Mouse (Mus musculus): ENCODE data around the gene Gpr183. TPM values are rescaled to one million over a fixed set of nuclear protein-coding genes. Genes with fewer than 3 reads are reported as not detected.

Gene Gpr183
- polyA plus RNA-seq, 1 experiment from 2014 or later: 3.0 TPM

DNA sequence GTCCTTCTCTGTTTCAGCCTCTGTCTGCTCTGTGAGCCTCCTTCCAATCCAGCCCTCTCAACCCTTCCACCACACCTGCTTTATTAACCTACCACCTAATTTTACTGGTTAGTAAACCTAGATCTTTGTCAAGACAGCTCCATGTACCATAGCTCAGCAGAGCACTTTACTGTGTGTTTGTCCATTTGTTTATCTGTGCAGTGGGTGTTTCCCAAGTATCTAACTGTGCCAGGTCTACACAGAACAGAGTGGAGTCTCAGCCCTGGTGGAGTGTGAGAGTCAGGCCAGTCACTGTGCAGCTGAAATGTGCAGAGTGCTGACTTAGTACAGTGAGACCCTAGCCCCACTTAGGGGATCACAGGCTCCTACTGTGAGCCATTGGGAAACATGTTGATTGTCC is 38.8 kb upstream of the Gpr183 start:
- Histone ChIP-seq H3K9me3 (ENCODE audit: control insufficient read depth, low read length) (no peaks in the 10 kb centered on the region), H3K9ac (ENCODE audit: low read length) (no peak overlapping the region), H3K36me3 (ENCODE audit: control insufficient read depth, insufficient read depth, low read length) (0 out of 2 replicates have a peak, but pooled peaks cover under 1% of the 10 kb centered on the region), H3K4me1 (ENCODE audit: control insufficient read depth, insufficient read depth, low read length) (no peaks in the 10 kb centered on the region), H3K4me3 (ENCODE audit: low read depth, low read length) (no peak overlapping the region), H3K27me3 (ENCODE audit: control insufficient read depth, insufficient read depth, low read length) (no peaks in the 10 kb centered on the region), H3K4me2 (ENCODE audit: low read depth, severe bottlenecking) (no peak overlapping the region), H3K27ac (replicated peaks; ENCODE audit: low read depth, low read length) (no peak overlapping the region)
- DNase-seq (ENCODE audit: low spot score) (no peak), ATAC-seq (ENCODE audit: insufficient number of reproducible peaks, low FRiP score, low TSS enrichment, low read depth) (no peak)

DNA sequence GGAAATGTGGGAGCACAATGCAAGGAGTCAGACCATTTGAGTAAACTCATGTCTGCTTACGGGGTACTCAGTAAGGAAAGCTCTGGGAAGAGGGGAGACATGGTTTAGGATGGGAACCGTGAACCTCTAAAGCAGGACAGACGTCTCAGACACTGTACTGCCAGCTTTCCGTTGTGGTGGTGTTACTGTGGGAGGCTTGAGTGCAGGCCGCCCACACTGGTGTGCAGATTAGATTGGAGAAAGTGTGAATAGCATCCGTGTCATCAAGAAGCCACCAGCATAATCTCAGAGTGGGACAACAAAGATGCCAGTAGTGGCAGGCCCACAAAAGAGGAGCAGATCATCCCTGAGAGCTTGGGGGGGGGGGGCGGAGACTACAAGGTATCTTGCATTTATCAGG is 37.2 kb upstream of the Gpr183 start:
- ATAC-seq (ENCODE audit: insufficient number of reproducible peaks, low FRiP score, low TSS enrichment, low read depth): no peak
- Histone ChIP-seq H3K9me3 (ENCODE audit: control insufficient read depth, low read length) (no peaks in the 10 kb centered on the region), H3K4me1 (ENCODE audit: control insufficient read depth, insufficient read depth, low read length) (no peaks in the 10 kb centered on the region), H3K4me3 (ENCODE audit: low read depth, low read length) (no peak overlapping the region), H3K4me2 (ENCODE audit: low read depth, severe bottlenecking) (no peak overlapping the region), H3K27me3 (ENCODE audit: control insufficient read depth, insufficient read depth, low read length) (no peaks in the 10 kb centered on the region), H3K9ac (ENCODE audit: low read length) (no peak overlapping the region), H3K36me3 (ENCODE audit: control insufficient read depth, insufficient read depth, low read length) (no peaks in the 10 kb centered on the region), H3K27ac (replicated peaks; ENCODE audit: low read depth, low read length) (no peak overlapping the region)
- DNase-seq (ENCODE audit: low spot score): no peak
- 94% methylated on average over 7 of the region's 7 CpGs for WGBS

DNA sequence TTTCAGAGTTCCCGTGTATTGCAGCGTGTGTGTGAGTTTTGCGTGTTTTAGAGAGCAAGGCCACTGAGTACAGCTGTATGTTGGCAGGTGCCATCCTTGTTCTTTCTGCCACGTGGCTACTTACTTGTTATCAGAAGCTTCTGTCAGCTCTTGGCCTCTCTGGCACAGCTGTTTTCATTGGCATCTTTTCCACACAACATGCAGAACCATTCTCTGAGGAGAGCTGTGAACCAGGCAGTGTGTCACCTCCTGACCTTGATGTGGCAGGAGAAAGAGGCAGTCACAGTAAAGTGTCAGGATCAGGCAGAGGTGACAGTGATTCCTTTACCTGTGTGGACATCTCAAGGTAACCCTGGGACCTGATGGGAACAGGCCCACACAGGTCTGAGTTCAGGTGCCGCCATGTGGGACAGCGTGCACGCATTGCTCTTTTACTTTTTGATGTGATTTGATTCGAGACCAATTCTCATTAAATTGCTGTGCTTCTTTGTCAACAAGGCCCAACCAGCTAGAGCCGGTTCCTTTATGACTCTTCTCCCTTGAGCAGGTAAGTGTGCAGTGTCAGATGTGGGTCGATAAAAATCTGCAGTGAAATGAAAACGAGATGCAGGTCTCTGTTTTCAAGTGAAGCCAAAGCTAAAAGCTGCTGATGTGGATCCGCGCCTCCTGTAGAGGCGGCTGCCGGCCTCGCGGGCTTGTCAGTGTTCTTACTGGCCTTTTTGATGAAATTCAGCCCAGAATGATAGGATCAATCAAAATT is 35.5 kb upstream of the Gpr183 start:
- WGBS: 94% methylated on average over 17 of the region's 17 CpGs
- no peak overlapping the region for H3K27ac ChIP-seq (replicated peaks; ENCODE audit: low read depth, low read length)
- ATAC-seq (ENCODE audit: insufficient number of reproducible peaks, low FRiP score, low TSS enrichment, low read depth): no peak
- no peak overlapping the region for H3K4me2 ChIP-seq (ENCODE audit: low read depth, severe bottlenecking)
- no peaks in the 10 kb centered on the region for H3K9me3 ChIP-seq (ENCODE audit: control insufficient read depth, low read length)
- no peaks in the 10 kb centered on the region for H3K4me1 ChIP-seq (ENCODE audit: control insufficient read depth, insufficient read depth, low read length)
- no peaks in the 10 kb centered on the region for H3K36me3 ChIP-seq (ENCODE audit: control insufficient read depth, insufficient read depth, low read length)
- no peak overlapping the region for H3K9ac ChIP-seq (ENCODE audit: low read length)
- H3K4me3 ChIP-seq (ENCODE audit: low read depth, low read length): no peak overlapping the region
- no peaks in the 10 kb centered on the region for H3K27me3 ChIP-seq (ENCODE audit: control insufficient read depth, insufficient read depth, low read length)
- no peak for DNase-seq (ENCODE audit: low spot score)

DNA sequence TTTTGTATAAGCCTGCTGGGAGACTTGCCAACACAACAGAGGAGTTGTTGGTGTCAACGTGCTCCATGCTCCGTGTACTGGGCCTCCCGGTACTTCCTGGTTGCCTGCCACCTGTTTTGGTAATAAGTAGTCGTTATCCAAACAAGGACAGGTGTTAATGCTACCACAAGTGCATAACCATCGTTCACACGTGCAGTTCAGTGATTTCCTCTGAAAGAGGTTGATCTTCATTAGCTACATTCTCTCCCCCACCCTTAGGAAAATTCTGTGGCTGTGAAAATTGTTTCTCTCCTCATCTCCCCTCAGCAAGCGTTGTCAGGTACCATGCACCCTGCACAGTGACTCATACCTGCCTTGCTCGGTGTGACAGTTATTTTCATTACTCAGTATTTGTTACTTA is 34.5 kb upstream of the Gpr183 start:
- Histone ChIP-seq H3K9ac (ENCODE audit: low read length) (no peak overlapping the region), H3K4me1 (ENCODE audit: control insufficient read depth, insufficient read depth, low read length) (no peaks in the 10 kb centered on the region), H3K27ac (replicated peaks; ENCODE audit: low read depth, low read length) (no peak overlapping the region), H3K4me2 (ENCODE audit: low read depth, severe bottlenecking) (no peak overlapping the region), H3K27me3 (ENCODE audit: control insufficient read depth, insufficient read depth, low read length) (no peaks in the 10 kb centered on the region), H3K36me3 (ENCODE audit: control insufficient read depth, insufficient read depth, low read length) (no peaks in the 10 kb centered on the region; the same call in 1 of the 2 replicates), H3K9me3 (ENCODE audit: control insufficient read depth, low read length) (no peaks in the 10 kb centered on the region), H3K4me3 (ENCODE audit: low read depth, low read length) (no peak overlapping the region)
- ATAC-seq (ENCODE audit: insufficient number of reproducible peaks, low FRiP score, low TSS enrichment, low read depth): no peak
- 79% methylated on average over 8 of the region's 8 CpGs for WGBS
- DNase-seq (ENCODE audit: low spot score): no peak

DNA sequence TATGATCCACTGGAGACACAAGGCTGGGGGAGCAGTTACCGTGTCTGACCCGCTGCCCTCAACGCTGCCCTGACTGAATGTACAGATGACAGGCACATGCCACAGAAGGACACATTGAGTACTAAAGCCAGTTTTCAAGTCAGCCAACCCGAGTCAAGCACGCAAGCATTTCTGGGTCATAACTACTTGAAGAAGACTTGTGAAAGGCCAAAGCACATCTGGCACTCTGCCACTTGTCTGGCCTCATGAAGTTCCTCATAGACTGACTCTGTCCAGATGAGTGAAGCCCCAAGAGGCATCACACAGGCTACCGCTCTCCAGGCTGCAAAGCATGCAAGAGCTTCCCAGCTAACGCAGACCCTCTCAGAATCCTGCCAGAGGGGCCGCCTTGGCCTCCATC is 31.8 kb upstream of the Gpr183 start:
- Histone ChIP-seq H3K4me2 (ENCODE audit: low read depth, severe bottlenecking) (no peak overlapping the region), H3K4me1 (ENCODE audit: control insufficient read depth, insufficient read depth, low read length) (no peaks in the 10 kb centered on the region), H3K4me3 (ENCODE audit: low read depth, low read length) (no peak overlapping the region), H3K27me3 (ENCODE audit: control insufficient read depth, insufficient read depth, low read length) (no peaks in the 10 kb centered on the region), H3K9me3 (ENCODE audit: control insufficient read depth, low read length) (no peaks in the 10 kb centered on the region), H3K36me3 (ENCODE audit: control insufficient read depth, insufficient read depth, low read length) (no peaks in the 10 kb centered on the region; the same call in 1 of the 2 replicates), H3K9ac (ENCODE audit: low read length) (no peak overlapping the region), H3K27ac (replicated peaks; ENCODE audit: low read depth, low read length) (no peak overlapping the region)
- DNase-seq (ENCODE audit: low spot score): no peak
- 94% methylated on average over 8 of the region's 8 CpGs for WGBS
- no peak for ATAC-seq (ENCODE audit: insufficient number of reproducible peaks, low FRiP score, low TSS enrichment, low read depth)

DNA sequence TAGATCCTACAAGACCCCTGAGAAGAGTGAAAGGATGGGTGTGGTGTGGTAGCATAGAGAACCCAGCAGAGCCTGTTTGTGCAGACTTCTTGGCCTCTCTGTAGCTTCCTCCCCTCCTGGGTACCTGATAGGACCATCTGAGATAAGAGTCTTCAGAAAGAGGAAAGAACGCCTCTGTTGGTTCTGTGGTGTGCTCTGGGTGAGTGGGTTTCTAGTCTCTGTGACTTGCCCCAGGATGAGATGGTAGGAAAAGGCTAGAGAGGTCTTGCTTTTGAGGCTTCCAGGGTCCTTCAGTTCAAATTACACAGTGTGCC is 30.5 kb upstream of the Gpr183 start:
- no peak overlapping the region for H3K4me3 ChIP-seq (ENCODE audit: low read depth, low read length)
- no peaks in the 10 kb centered on the region; the same call in 1 of the 2 replicates for H3K36me3 ChIP-seq (ENCODE audit: control insufficient read depth, insufficient read depth, low read length)
- 86% methylated on average over 1 of the region's 1 CpGs for WGBS

DNA sequence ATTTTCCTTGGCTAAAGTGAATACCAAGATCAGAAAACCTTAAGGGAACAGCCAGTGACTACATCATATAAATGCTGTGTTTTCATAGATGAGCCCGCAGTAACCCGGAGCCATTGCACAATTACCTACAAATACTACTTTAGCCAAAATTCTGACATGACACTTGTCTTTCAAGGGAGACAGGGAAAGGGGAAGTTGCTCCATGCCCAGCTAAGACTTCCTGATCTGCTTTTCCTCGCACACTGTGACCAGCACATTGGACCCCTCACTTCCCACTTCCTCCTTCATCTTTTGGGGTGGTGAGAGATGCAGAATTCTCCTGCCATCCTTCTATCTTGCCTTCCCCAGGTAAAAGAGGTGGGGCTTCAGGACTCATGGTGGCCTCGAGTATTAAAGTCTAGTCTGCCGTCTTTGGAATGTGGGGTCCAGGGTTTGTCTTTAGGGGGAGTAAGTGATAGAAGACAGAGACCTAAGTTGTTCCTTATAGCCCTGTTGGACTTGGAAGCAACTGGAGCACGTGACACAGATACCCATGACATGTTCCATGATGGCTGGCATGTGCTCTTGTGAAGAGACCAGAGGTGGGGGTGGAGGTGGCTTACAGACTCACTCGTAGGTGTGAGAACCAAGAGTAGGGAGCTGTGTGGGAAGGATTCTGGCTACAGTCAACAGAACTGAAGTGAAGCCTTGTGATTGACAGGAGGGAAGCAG is 30.0 kb upstream of the Gpr183 start:
- no peak overlapping the region for H3K27ac ChIP-seq (replicated peaks; ENCODE audit: low read depth, low read length)
- no peak overlapping the region for H3K4me3 ChIP-seq (ENCODE audit: low read depth, low read length)
- no peaks in the 10 kb centered on the region for H3K9me3 ChIP-seq (ENCODE audit: control insufficient read depth, low read length)
- no peak overlapping the region for H3K4me2 ChIP-seq (ENCODE audit: low read depth, severe bottlenecking)
- DNase-seq (ENCODE audit: low spot score) (no peak), ATAC-seq (ENCODE audit: insufficient number of reproducible peaks, low FRiP score, low TSS enrichment, low read depth) (no peak)
- H3K36me3 ChIP-seq (ENCODE audit: control insufficient read depth, insufficient read depth, low read length): no peaks in the 10 kb centered on the region; the same call in 1 of the 2 replicates
- WGBS: 92% methylated on average over 7 of the region's 7 CpGs
- no peaks in the 10 kb centered on the region for H3K27me3 ChIP-seq (ENCODE audit: control insufficient read depth, insufficient read depth, low read length)
- H3K4me1 ChIP-seq (ENCODE audit: control insufficient read depth, insufficient read depth, low read length): no peaks in the 10 kb centered on the region
- no peak overlapping the region for H3K9ac ChIP-seq (ENCODE audit: low read length)

More for the DNA sequence above, 30.5 kb upstream of the Gpr183 start:
- DNase-seq (ENCODE audit: low spot score): no peak
- no peak overlapping the region for H3K9ac ChIP-seq (ENCODE audit: low read length)
- no peak overlapping the region for H3K4me2 ChIP-seq (ENCODE audit: low read depth, severe bottlenecking)
- no peak overlapping the region for H3K27ac ChIP-seq (replicated peaks; ENCODE audit: low read depth, low read length)
- H3K4me1 ChIP-seq (ENCODE audit: control insufficient read depth, insufficient read depth, low read length): no peaks in the 10 kb centered on the region
- H3K27me3 ChIP-seq (ENCODE audit: control insufficient read depth, insufficient read depth, low read length): no peaks in the 10 kb centered on the region
- H3K9me3 ChIP-seq (ENCODE audit: control insufficient read depth, low read length): no peaks in the 10 kb centered on the region
- ATAC-seq (ENCODE audit: insufficient number of reproducible peaks, low FRiP score, low TSS enrichment, low read depth): no peak

DNA sequence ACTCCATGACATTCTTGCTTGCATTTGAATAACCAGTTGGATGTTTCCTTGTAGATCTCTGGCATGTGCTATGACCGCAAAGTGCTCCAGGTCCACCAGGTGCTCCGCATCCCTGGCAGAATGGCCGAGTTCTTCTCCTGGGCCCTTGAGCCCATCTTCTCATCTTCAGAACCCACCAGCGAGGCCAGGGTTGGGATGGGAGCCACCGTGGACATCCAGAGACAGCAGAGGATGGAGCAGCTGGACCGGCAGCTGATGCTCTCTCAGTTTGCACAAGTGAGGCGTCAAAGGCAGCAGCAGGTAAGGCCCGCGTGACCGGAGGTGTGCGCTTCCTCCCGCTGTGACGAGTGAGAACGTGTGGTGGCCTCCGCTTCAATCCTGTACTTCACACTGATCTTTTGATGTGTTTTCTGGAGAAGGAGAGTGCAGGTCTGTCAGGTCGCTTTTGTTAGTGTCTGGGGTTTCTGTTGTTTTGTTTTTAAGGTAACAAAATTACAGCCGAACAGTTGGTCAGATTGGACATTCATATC is 29.2 kb upstream of the Gpr183 start:
- no peak overlapping the region for H3K9ac ChIP-seq (ENCODE audit: low read length)
- DNase-seq (ENCODE audit: low spot score): no peak
- H3K27ac ChIP-seq (replicated peaks; ENCODE audit: low read depth, low read length): no peak overlapping the region
- no peak overlapping the region for H3K4me2 ChIP-seq (ENCODE audit: low read depth, severe bottlenecking)
- H3K4me3 ChIP-seq (ENCODE audit: low read depth, low read length): no peak overlapping the region
- H3K36me3 ChIP-seq (ENCODE audit: control insufficient read depth, insufficient read depth, low read length): no peaks in the 10 kb centered on the region; the same call in 1 of the 2 replicates
- H3K27me3 ChIP-seq (ENCODE audit: control insufficient read depth, insufficient read depth, low read length): no peaks in the 10 kb centered on the region
- H3K9me3 ChIP-seq (ENCODE audit: control insufficient read depth, low read length): no peaks in the 10 kb centered on the region
- H3K4me1 ChIP-seq (ENCODE audit: control insufficient read depth, insufficient read depth, low read length): no peaks in the 10 kb centered on the region
- ATAC-seq (ENCODE audit: insufficient number of reproducible peaks, low FRiP score, low TSS enrichment, low read depth): no peak
- 94% methylated on average over 17 of the region's 17 CpGs for WGBS
